In the genomic region with DNA sequence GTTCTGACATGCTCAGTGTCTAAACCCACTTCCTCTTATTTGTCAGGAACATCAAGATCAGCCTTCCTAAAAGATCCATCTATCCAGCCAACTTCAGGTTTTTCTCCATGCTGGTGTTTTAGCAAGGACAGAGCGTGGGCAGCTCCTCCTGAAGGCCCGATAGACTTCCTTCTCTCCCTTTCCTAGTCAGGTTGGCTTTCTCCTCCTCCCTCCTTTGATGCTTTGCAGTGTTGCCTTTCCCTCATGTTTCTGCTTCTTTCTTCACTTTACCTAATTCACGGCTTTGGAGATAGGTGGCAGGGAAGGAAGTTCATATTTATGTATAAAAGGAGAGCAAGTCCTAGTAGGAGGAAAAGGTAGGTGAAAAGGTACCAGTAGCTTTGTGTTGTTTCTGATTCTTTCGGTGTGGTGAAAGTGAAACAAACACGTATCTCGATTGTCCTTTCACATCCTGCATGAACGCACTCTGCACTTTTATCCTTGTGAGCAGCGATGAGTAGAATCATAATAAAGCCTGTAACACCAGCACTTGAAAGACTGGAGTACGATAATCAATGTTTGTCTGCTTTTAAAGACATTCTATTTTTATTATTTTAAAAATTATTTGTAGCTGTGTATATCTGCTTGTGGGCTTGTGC, we compare ENCODE assay signal across 30 mouse cellular contexts. TPM values are rescaled to one million over a fixed set of nuclear protein-coding genes. Genes with fewer than 3 reads are reported as not detected.
"Had no signal": no experiment of that assay in that cellular context is flagged by ENCODE, and none has a peak within 500 bp of the region (broad histone marks: within the 10 kb centered on the region; RNA-seq: fewer than 3 reads in every experiment).

No protein-coding gene starts in this region.

- H3K4me2 ChIP-seq: liver, embryonic 13.5 days; midbrain, embryonic 12.5 days; midbrain, embryonic 15.5 days; neural tube, embryonic 13.5 days had no signal

- H3K9me3 ChIP-seq: liver, embryonic 13.5 days; midbrain, embryonic 12.5 days; midbrain, embryonic 15.5 days; neural tube, embryonic 13.5 days had no signal

- H3K4me1 ChIP-seq: midbrain, embryonic 12.5 days; midbrain, embryonic 15.5 days; neural tube, embryonic 13.5 days had no signal

- H3K27ac ChIP-seq: kidney, postnatal 0 days; layer of hippocampus, adult 2 months; left cerebral cortex, adult 2 months; liver, embryonic 13.5 days; midbrain, embryonic 12.5 days; midbrain, embryonic 15.5 days; neural tube, embryonic 13.5 days; stomach, postnatal 0 days had no signal

- DNase-seq: kidney, postnatal 25 days; layer of hippocampus, adult 9-11 months; layer of hippocampus, postnatal 36 days; liver, embryonic 13.5 days; lung, adult 2 months; lung, postnatal 14 days; lung, postnatal 4 days; right cerebral cortex, postnatal 14 days; right cerebral cortex, postnatal 4 days; thymus, adult 2 months; thymus, postnatal 14 days; thymus, postnatal 4 days had no signal

- H3K9ac ChIP-seq: liver, embryonic 13.5 days; midbrain, embryonic 12.5 days; midbrain, embryonic 15.5 days; neural tube, embryonic 13.5 days had no signal

- H3K4me3 ChIP-seq: layer of hippocampus, adult 2 months; left cerebral cortex, adult 2 months; liver, embryonic 13.5 days; midbrain, embryonic 12.5 days; midbrain, embryonic 15.5 days; neural tube, embryonic 13.5 days had no signal

- H3K27me3 ChIP-seq: liver, embryonic 13.5 days; midbrain, embryonic 12.5 days; midbrain, embryonic 15.5 days; neural tube, embryonic 13.5 days had no signal

- ATAC-seq: midbrain, embryonic 15.5 days had no signal

RNA-seq across cellular contexts. Expression of gene Gm42517, which starts 18.1 kb away (rescaled TPM):
- total RNA-seq: liver, adult 2 months; megakaryocyte progenitor cell, adult 5-6 weeks; neutrophil, adult 5-6 weeks had no signal
- polyA plus RNA-seq: kidney, embryonic 14.5 days; limb, embryonic 11.5 days; liver, adult 2 months; liver, embryonic 16.5 days; lung, embryonic 16.5 days; stomach, embryonic 14.5 days had no signal

RNA-seq across cellular contexts. Expression of gene Pde6b, which starts 38.6 kb away (rescaled TPM):
- total RNA-seq: left cerebral cortex, postnatal 10 days; liver, adult 2 months; megakaryocyte progenitor cell, adult 5-6 weeks; neutrophil, adult 5-6 weeks had no signal
- polyA plus RNA-seq: large intestine, adult 2 months; limb, embryonic 14.5 days; liver, adult 2 months; liver, embryonic 16.5 days; lung, adult 2 months; thymus, adult 2 months had no signal
